Mouse (Mus musculus) liver, postnatal 0 days (tissue): ENCODE results near the gene Pigq. TPM values are rescaled to one million over a fixed set of nuclear protein-coding genes. Genes with fewer than 3 reads are reported as not detected.
A peak's percentile ranks its signal among the peaks of the same experiment; 100 is the strongest.

ENCODE experiments used
- ATAC-seq: fragments of 200-750 bp; cut with Nextera tagmentation; 2 replicates; pipeline ENCODE4 v1.8.0; 2017; ENCODE audit warnings: mild to moderate bottlenecking, moderate library complexity
- DNase-seq: peaks from one replicate; pipeline ENCODE4 v3.0.0-alpha.2; 2016
- H3K27ac ChIP-seq: fragments of 300-500 bp; sonication (generic); 2 replicates; pipeline ENCODE4 v1.5.1; 2014; ENCODE audit warnings: antibody characterized with exemption, moderate library complexity, mild to moderate bottlenecking, low read depth
- H3K27me3 ChIP-seq: fragments of 300-500 bp; sonication (generic); 2 replicates; pipeline ENCODE4 v1.6.1; 2014; ENCODE audit warnings: low read length, control low read depth, mixed read lengths; ENCODE audit not compliant: insufficient read depth
- H3K36me3 ChIP-seq: fragments of 300-500 bp; sonication (generic); replicated peaks from 2 replicates; pipeline ENCODE4 v1.6.1; 2014; ENCODE audit warnings: mild to moderate bottlenecking, control low read depth, low read length, moderate library complexity, mixed read lengths; ENCODE audit not compliant: insufficient read depth
- H3K4me1 ChIP-seq: fragments of 300-500 bp; sonication (generic); 2 replicates; pipeline ENCODE4 v1.6.1; 2014; ENCODE audit warnings: antibody characterized with exemption, mild to moderate bottlenecking, control low read depth; ENCODE audit not compliant: insufficient read depth
- H3K4me2 ChIP-seq: fragments of 300-500 bp; sonication (generic); 2 replicates; pipeline ENCODE4 v1.6.1; 2014; ENCODE audit warnings: low read depth, mild to moderate bottlenecking, low read length, moderate library complexity, mixed read lengths
- H3K4me3 ChIP-seq: fragments of 300-500 bp; sonication (generic); 2 replicates; pipeline ENCODE4 v1.5.1; 2014; ENCODE audit warnings: low read depth, low read length
- H3K9ac ChIP-seq: fragments of 300-500 bp; sonication (generic); replicated peaks from 2 replicates; pipeline ENCODE4 v1.6.1; 2014; ENCODE audit warnings: mild to moderate bottlenecking, moderate library complexity
- H3K9me3 ChIP-seq: fragments of 300-500 bp; sonication (generic); 2 replicates; pipeline ENCODE4 v1.6.1; 2016; ENCODE audit warnings: mild to moderate bottlenecking, control low read depth, low read length, mixed read lengths
- CTCF ChIP-seq: sonication (generic); IDR thresholded peaks from 2 replicates; pipeline ENCODE4 v1.5.1; 2016; ENCODE audit warnings: antibody characterized with exemption, low read depth
- EP300 ChIP-seq: IDR thresholded peaks from 2 replicates; pipeline ENCODE4 v1.6.1; 2016; ENCODE audit warnings: antibody characterized with exemption, low read depth, mild to moderate bottlenecking
- WGBS: fragments of 180-500 bp; shearing (Covaris S2); extraction: QIAGEN DNeasy Blood & Tissue Kit; methylation state at CpG from one replicate; pipeline ENCODE4 v1.1.7; 2014; ENCODE audit not compliant: insufficient replicate concordance; 5-methylcytosine and 5-hydroxymethylcytosine counted together
- polyA plus RNA-seq: library from polyadenylated mRNA; unstranded; fragments of >200 nt; fragmentation: Nextera tagmentation; extraction: Ambion mirVana; gene quantifications from 2 replicates; pipeline ENCODE4 v1.2.1, GENCODE M21; 2015

Pigq gene
- polyA plus RNA-seq, 1 experiment from 2014 or later: 58.7 TPM

- peaks cover 51% of the 10 kb centered on the region for H3K4me1 ChIP-seq
- peak overlapping the region; percentile 79; the same call in 1 of the 2 replicates for H3K4me3 ChIP-seq
- 70% methylated on average over 3 of the region's 3 CpGs for WGBS
- peak overlapping the region; percentile 68 for H3K9ac ChIP-seq
- ATAC-seq (peak; percentile 26), DNase-seq (no peak)
- peak overlapping the region; percentile 87 for H3K27ac ChIP-seq
- H3K4me2 ChIP-seq: peak overlapping the region; percentile 78
- H3K9me3 ChIP-seq: no peaks in the 10 kb centered on the region
- H3K36me3 ChIP-seq: peaks cover 22% of the 10 kb centered on the region
- no peaks in the 10 kb centered on the region for H3K27me3 ChIP-seq
- peak; percentile 44 for TF ChIP-seq CTCF
- no peak for TF ChIP-seq EP300
These were observed 1.5 kb downstream of the Pigq start for GRCm38 (mm10) chr17:25943221-25943620.

- peaks cover 50% of the 10 kb centered on the region for H3K4me1 ChIP-seq
- TF ChIP-seq EP300 (peak; percentile 98), CTCF (no peak)
- no peaks in the 10 kb centered on the region for H3K27me3 ChIP-seq
- H3K9me3 ChIP-seq: no peaks in the 10 kb centered on the region
- H3K9ac ChIP-seq: peak overlapping the region; percentile 96
- WGBS: 55% methylated on average over 2 of the region's 2 CpGs
- H3K36me3 ChIP-seq: peaks cover 28% of the 10 kb centered on the region
- peak; percentile 86 for DNase-seq
- H3K27ac ChIP-seq: peak overlapping the region; percentile 87
- ATAC-seq: peak; percentile 92
- H3K4me3 ChIP-seq: peak overlapping the region; percentile 79
- H3K4me2 ChIP-seq: peak overlapping the region; percentile 78
These were observed 2.1 kb downstream of the Pigq start for GRCm38 (mm10) chr17:25942597-25943151.

GRCm38 (mm10) chr17:25941511-25942241 lies 3.1 kb downstream of the Pigq start:
- Histone ChIP-seq H3K36me3 (peaks cover 38% of the 10 kb centered on the region), H3K4me1 (peaks cover 40% of the 10 kb centered on the region), H3K9ac (peak overlapping the region; percentile 96), H3K4me3 (peak overlapping the region; percentile 79), H3K9me3 (no peaks in the 10 kb centered on the region), H3K27me3 (no peaks in the 10 kb centered on the region), H3K27ac (peak overlapping the region; percentile 87), H3K4me2 (peak overlapping the region; percentile 78)
- 3% methylated on average over 54 of the region's 54 CpGs for WGBS
- peak; percentile 84 for DNase-seq
- peak; percentile 34 for ATAC-seq
- TF ChIP-seq CTCF: no peak
- TF ChIP-seq EP300: no peak; the same call in 1 of the 2 replicates

- Histone ChIP-seq H3K4me2 (no peak overlapping the region), H3K4me1 (peaks cover under 1% of the 10 kb centered on the region; the same call in 1 of the 2 replicates), H3K27me3 (no peaks in the 10 kb centered on the region), H3K27ac (no peak overlapping the region), H3K9me3 (no peaks in the 10 kb centered on the region), H3K4me3 (no peak overlapping the region), H3K36me3 (peaks cover 92% of the 10 kb centered on the region), H3K9ac (no peak overlapping the region)
- 79% methylated on average over 1 of the region's 1 CpGs for WGBS
- no peak for TF ChIP-seq EP300
- no peak for TF ChIP-seq CTCF
- no peak for DNase-seq
- ATAC-seq: no peak
These were observed 10.2 kb downstream of the Pigq start for GRCm38 (mm10) chr17:25934526-25934925.

- WGBS: 77% methylated on average over 2 of the region's 2 CpGs
- Histone ChIP-seq H3K27ac (no peak overlapping the region), H3K9ac (no peak overlapping the region), H3K9me3 (no peaks in the 10 kb centered on the region), H3K4me2 (no peak overlapping the region), H3K36me3 (peaks cover 51% of the 10 kb centered on the region), H3K27me3 (no peaks in the 10 kb centered on the region), H3K4me3 (no peak overlapping the region), H3K4me1 (peaks cover 7% of the 10 kb centered on the region)
- ATAC-seq (no peak), DNase-seq (no peak)
- no peak for TF ChIP-seq CTCF
- no peak for TF ChIP-seq EP300
These were observed 19.4 kb downstream of the Pigq start for GRCm38 (mm10) chr17:25925348-25925747.

- no peaks in the 10 kb centered on the region for H3K27me3 ChIP-seq
- no peak overlapping the region for H3K27ac ChIP-seq
- WGBS: 60% methylated on average over 5 of the region's 5 CpGs
- no peak overlapping the region for H3K4me2 ChIP-seq
- DNase-seq: peak; percentile 50
- no peak overlapping the region for H3K9ac ChIP-seq
- peaks cover 22% of the 10 kb centered on the region for H3K36me3 ChIP-seq
- no peak overlapping the region for H3K4me3 ChIP-seq
- H3K4me1 ChIP-seq: peaks cover 24% of the 10 kb centered on the region
- ATAC-seq: no peak
- TF ChIP-seq CTCF (no peak), EP300 (no peak)
- H3K9me3 ChIP-seq: no peaks in the 10 kb centered on the region
These were observed 22.6 kb downstream of the Pigq start for GRCm38 (mm10) chr17:25922120-25922519.
